Mouse (Mus musculus) gonadal fat pad, adult 2 months (tissue): ENCODE data around the gene Faim2. TPM values are rescaled to one million over a fixed set of nuclear protein-coding genes. Genes with fewer than 3 reads are reported as not detected.

Experiments used
- DNase-seq: peaks from one replicate; pipeline ENCODE4 v3.0.0-alpha.2; 2012; ENCODE audit warnings: low read depth
- polyA plus RNA-seq: library from polyadenylated mRNA; depleted of rRNA; stranded (reverse); fragments of >200 nt; gene quantifications from 2 replicates; pipeline ENCODE4 v1.2.3, GENCODE M21; 2012; rRNA removed

Gene Faim2
- polyA plus RNA-seq: 19.4 and 23.8 TPM in 2 replicates

DNA sequence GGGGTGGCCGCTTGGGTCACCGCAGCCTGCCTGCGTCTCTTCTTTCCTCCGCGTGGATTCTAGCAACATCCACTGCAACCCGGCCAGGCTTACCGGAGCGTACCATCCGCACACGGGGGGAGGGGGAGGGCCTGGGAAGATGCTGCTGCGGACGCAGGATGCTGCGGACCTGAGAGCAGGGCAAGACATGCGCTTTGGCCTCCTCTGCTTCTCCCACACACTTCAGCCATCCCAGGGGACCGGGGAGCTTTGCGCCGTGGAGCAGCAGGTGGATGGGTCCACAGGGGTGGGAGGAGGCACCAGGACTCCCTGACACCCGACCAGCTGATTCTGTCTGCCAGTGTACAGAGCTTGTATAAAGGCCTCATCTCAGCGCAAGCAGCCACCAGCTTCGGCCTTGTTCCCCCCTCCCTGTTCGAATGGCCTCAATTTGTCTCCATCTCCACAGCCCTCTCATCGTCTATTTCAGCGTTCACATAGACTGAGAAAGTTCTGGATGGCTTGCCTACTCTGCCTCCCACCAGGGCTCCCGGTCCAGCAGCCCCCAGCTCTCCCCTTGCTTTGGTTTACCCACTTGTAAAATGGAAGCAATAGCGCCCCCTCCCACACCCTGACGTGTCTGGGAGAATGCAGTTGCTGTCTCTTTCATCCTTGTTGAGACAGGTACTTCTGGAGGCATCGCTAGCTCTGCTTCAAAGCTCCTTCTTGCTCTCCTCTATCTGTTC lies at the start of gene Faim2:
Faim2 (minus strand) TSS at position 537 of the 725 bp plus-strand sequence.
- DNase-seq: no peak

DNA sequence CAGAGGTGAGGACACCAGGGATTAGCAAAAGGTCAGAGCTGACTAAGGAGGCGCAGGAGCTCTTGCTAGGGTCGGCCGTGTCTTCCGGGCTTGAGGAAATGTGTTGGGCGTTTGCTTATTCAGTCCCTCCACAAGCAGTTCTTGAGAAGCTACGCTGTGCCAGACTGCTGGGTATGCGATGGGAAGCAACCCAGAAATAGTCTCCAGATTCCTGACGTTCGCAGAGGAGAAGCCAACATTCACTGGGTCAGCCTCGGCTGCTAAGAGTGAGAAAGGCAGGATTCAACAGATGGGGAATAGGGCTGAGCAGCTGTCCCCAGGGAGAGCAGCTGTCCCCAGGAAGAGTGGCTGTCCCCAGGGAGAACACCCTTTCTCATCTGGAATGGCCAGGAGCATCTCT lies 41.2 kb upstream of the Faim2 start:
- DNase-seq: no peak

- DNase-seq: no peak
These were observed 40.7 kb upstream of the Faim2 start for GRCm38 (mm10) chr15:99568682-99569081.

GRCm38 (mm10) chr15:99567371-99567770 lies 39.4 kb upstream of the Faim2 start:
- DNase-seq: no peak

GRCm38 (mm10) chr15:99560246-99560645 lies 32.3 kb upstream of the Faim2 start:
- DNase-seq: no peak

- DNase-seq: no peak
These were observed 31.0 kb upstream of the Faim2 start for GRCm38 (mm10) chr15:99558947-99559346.

DNA sequence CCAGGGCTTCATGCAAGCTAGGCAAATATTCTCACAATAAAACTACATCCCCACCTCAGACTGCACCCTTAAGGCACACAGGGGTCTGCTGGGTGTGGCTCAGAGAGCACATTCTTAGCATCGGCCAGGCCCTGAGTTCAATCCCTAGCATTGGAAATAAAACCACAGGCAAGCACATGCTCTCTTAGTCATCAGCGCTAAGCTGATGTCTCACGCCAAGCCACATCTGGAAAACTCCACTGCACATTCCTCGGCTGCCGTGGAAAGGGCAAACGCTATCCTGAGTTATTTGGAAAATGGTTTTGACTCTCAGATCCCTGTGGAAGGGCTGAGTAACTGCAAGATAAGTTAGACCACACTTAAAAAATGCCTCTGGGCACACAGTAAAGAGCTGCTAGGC lies 25.8 kb upstream of the Faim2 start:
- no peak for DNase-seq

DNA sequence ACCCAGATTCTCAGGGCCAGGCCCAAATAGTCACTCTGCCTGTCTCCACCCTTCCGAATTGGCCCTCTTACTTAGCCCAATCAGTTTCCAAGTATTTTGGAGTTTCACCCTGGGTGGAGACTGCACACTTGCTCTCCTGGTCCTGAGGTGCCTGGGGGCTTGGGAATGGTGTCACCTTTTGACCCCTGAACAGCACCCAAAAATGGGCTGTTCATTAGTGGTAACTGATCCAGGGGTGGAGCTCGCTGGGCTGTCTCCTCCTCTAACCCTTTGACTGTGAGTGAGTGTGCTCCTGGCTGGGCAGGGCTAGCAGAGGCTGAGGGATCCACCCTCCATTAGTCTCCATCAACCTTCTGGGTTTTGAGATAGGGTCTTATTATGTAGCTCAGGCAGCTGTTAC lies 21.9 kb upstream of the Faim2 start:
- DNase-seq: no peak

- no peak for DNase-seq
These were observed 19.8 kb upstream of the Faim2 start for GRCm38 (mm10) chr15:99547732-99548131.

- peak; percentile 66 for DNase-seq
These were observed 18.6 kb upstream of the Faim2 start for GRCm38 (mm10) chr15:99546596-99546995.

DNA sequence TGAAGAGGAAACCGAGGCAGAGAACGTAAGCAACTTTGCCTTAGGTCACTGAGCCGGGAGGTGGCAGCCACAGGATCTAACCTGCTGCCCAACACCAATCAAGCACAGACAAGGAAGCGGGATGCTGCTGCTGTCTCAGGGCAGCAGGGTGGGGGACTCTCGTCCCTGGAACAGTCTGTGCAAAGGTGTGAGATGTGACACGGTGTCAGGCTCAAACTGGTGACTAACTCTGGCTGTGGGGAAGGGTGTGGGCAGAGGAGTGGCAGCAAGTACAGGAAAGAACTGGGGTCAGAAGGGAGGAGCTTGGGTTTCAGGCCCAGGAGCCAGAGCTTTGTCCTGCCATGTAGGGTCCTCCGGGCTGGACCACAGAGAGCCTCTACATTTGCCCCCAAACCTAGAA lies 16.1 kb upstream of the Faim2 start:
- DNase-seq: no peak

DNA sequence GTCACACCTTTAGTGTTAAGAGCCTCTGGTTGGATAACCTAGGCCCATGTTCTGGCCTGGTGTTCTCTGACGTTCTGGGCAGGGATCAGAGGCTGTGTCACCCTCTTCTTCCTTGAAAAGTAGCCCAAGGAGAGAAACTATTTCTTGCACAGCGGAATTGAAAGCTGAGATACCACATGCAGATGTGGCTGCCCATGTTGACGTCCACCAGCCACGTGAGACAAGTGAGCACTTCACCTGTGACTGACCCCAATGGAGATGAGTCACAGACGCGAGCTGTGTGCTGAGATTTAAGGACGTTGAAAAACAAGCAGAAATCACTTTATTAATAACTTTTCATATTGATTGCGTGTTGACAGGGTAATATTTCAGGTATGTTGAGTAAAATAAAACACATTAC lies 11.9 kb upstream of the Faim2 start:
- DNase-seq: no peak

DNA sequence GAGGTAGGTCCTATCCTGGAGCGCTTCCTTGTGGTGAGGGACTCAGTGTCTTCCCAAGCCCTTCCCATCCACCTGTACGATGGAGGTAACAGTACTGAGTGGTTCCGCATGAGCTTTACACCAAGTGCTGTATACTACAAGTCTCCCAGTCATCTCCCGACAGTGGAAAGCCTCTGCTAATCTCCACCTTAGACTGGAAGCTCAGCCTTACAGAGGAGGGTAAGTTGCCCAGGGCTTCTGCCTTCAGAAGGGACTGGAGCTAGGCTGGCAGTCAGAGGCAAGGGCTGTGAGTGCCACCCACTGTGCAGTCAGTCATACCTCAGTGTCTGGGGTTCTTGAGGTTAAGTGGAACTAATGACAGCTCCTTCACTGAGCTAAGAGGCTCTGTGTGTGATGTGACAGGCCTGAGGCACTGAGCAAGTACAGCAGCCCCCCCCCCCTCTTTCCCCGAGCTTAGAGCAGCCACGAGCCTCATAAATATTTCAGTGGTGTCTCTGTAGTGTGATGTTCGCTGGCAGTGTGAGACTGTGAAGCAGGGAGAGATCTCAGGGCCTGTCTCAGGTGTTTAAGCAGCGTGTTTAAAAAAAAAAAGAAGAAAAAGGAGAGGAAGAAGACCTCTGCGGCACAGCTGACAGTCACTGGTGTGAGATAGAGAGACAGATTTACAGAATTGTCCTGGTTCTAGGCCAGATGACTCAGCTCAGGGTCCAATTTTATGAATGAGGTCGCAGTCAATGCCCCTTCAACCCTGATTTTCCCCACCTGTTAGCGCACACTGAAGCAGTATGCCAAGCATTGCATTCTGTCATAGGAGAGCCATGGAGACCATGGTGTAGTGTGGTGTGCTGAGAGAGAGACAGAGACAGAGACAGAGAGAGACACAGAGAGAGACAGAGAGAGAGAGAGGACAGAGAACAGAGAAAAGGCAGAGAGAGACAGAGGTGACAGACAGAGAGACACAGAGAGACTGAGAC lies 9.2 kb upstream of the Faim2 start:
- DNase-seq: no peak

GRCm38 (mm10) chr15:99532023-99532422 lies 4.1 kb upstream of the Faim2 start:
- DNase-seq: no peak

- DNase-seq: no peak
These were observed 3.2 kb upstream of the Faim2 start for GRCm38 (mm10) chr15:99531146-99531545.

DNA sequence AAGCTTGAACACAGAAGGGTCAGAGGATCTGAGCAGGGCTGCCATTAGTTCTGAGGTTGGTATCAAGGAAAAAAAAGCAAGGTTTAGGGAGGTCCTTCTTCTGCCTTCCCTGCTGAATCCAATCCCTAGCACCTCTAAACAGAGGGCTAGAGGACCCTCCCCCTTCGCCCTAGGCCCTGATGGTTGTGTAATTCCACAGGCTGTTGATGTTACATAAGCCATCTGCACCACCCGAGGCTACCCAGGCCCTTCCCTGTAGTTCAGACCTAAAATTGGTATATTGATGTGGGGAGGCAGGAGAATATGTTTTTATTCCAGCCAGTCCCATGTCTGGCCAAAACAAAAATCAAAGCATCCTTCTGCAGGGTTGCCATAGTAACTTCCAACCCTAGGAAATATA lies 1.3 kb downstream of the Faim2 start:
- DNase-seq: no peak

GRCm38 (mm10) chr15:99520306-99520705 lies 7.7 kb downstream of the Faim2 start:
- no peak for DNase-seq

GRCm38 (mm10) chr15:99519626-99520025 lies 8.3 kb downstream of the Faim2 start:
- peak; percentile 59 for DNase-seq

DNA sequence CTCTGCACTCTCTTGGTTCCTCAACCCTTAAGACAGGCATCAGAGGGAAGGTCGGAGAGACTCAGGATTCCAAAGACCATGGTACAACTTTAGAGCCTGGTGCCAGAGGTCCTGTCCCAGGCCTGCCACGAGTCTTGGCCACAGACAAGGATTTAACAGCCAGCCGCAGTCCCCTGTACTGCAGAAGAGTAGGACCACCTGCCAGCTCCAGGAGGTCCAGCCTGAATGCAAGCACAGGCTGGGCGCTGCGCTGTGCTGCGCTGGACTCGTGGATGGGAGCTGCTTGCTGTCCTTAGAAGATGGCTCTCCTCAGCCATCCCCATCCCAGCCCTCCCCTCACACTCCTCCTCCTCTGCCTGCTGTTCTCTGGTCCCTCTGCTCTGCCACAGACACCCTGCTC lies 10.2 kb downstream of the Faim2 start:
- DNase-seq: no peak

GRCm38 (mm10) chr15:99516715-99517114 lies 11.2 kb downstream of the Faim2 start:
- no peak for DNase-seq

- no peak for DNase-seq
These were observed 16.0 kb downstream of the Faim2 start for GRCm38 (mm10) chr15:99511797-99512525.

DNA sequence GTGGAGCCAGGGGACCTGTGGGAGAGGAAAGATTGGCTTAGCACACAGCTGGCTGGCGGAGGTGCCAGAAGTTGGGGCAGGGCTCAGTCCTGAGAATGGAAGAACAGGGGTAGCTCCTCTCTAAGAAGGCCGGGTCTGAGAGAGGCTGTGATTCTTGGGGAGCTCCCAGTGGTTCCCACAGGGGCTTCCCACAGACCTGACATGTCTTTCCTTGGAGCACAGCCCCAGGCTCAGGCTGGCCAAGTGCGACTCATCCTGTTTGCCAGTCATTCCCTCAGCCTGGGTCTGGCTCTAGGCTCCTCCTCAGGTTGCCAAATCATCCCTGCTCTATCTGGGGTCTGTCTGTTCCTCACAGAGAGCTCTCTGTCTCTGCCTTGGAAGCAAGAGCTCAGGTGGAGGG lies 17.3 kb downstream of the Faim2 start:
- no peak for DNase-seq
